8 mouse cellular contexts compared by ENCODE assay signal in genomic region chrX:152769600-152770157, GRCm38 (mm10). TPM values are rescaled to one million over a fixed set of nuclear protein-coding genes. Genes with fewer than 3 reads are reported as not detected.
A peak's percentile ranks its signal among the peaks of the same experiment; 100 is the strongest.
DNase-seq lines count a peak whose midpoint lies in the region; ATAC-seq and TF ChIP-seq lines count a peak whose summit lies in the region.

No protein-coding gene starts in this region.

- peak overlapping the region; percentile 66 for H3K4me2 ChIP-seq in heart, embryonic 14.5 days (ENCODE audit: low read length)
- H3K4me2 ChIP-seq in kidney, embryonic 16.5 days (replicated peaks; ENCODE audit: low read depth, low read length), result peak overlapping the region; percentile 54
- peak overlapping the region; percentile 54 for H3K4me2 ChIP-seq in lung, embryonic 16.5 days (ENCODE audit: low read depth, low read length)

- peak overlapping the region; percentile 78 for H3K9ac ChIP-seq in heart, embryonic 14.5 days (ENCODE audit: low read length)
- peak overlapping the region; percentile 80 for H3K9ac ChIP-seq in kidney, embryonic 16.5 days (replicated peaks; ENCODE audit: low read length)
- H3K9ac ChIP-seq in lung, embryonic 16.5 days (ENCODE audit: low read length), result peak overlapping the region; percentile 77

- peak; percentile 95 for ATAC-seq in heart, embryonic 14.5 days (ENCODE audit: insufficient number of reproducible peaks, insufficient read depth, low FRiP score, low read depth)
- peak; percentile 95 for ATAC-seq in kidney, embryonic 16.5 days (ENCODE audit: low FRiP score, low TSS enrichment)
- peak; percentile 96 for ATAC-seq in lung, embryonic 16.5 days (ENCODE audit: low read depth)

- H3K4me3 ChIP-seq in spleen, adult 2 months (ENCODE audit: extremely low read depth, insufficient read depth, insufficient read length), result peak overlapping the region; percentile 23; the same call in 1 of the 2 replicates
- H3K4me3 ChIP-seq in embryonic fibroblast, embryonic 13.5 days (ENCODE audit: insufficient read depth, low read length), result peak overlapping the region; percentile 83
- peak overlapping the region; percentile 64 to 84 for H3K4me3 ChIP-seq in heart, embryonic 14.5 days (ENCODE audit: control insufficient read depth in 1 of 2, insufficient read depth in 1 of 2, low read depth in 1 of 2, low read length in 2 of 2)
- H3K4me3 ChIP-seq in kidney, embryonic 16.5 days (ENCODE audit: low read length), result peak overlapping the region; percentile 69
- H3K4me3 ChIP-seq in lung, embryonic 16.5 days (ENCODE audit: low read length), result peak overlapping the region; percentile 69

- no peaks in the 10 kb centered on the region for H3K36me3 ChIP-seq in spleen, adult 2 months (ENCODE audit: control insufficient read depth, insufficient read depth, low read length)
- H3K36me3 ChIP-seq in heart, embryonic 14.5 days (ENCODE audit: control insufficient read depth, insufficient read depth, low read length), result no peaks in the 10 kb centered on the region
- H3K36me3 ChIP-seq in kidney, embryonic 16.5 days (ENCODE audit: insufficient read depth, low read length), result no peaks in the 10 kb centered on the region
- H3K36me3 ChIP-seq in lung, embryonic 16.5 days (ENCODE audit: control insufficient read depth, insufficient read depth, low read length), result no peaks in the 10 kb centered on the region

- no peaks in the 10 kb centered on the region for H3K9me3 ChIP-seq in heart, embryonic 14.5 days (ENCODE audit: control insufficient read depth, low read length)
- H3K9me3 ChIP-seq in kidney, embryonic 16.5 days (ENCODE audit: low read length), result no peaks in the 10 kb centered on the region
- no peaks in the 10 kb centered on the region for H3K9me3 ChIP-seq in lung, embryonic 16.5 days (ENCODE audit: control insufficient read depth, low read length)

- no peak overlapping the region for H3K27ac ChIP-seq in spleen, adult 2 months (ENCODE audit: insufficient read depth, low read length)
- H3K27ac ChIP-seq in embryonic fibroblast, embryonic 13.5 days (ENCODE audit: insufficient read depth, low read length), result no peak overlapping the region
- H3K27ac ChIP-seq in heart, embryonic 14.5 days (replicated peaks in 1 of 2; ENCODE audit: control insufficient read depth in 1 of 2, insufficient read depth in 1 of 2, low read depth in 2 of 2, low read length in 2 of 2), result peak overlapping the region; percentile 64 to 71
- H3K27ac ChIP-seq in kidney, embryonic 16.5 days (ENCODE audit: low read length), result peak overlapping the region; percentile 87
- H3K27ac ChIP-seq in lung, embryonic 16.5 days (ENCODE audit: low read length), result peak overlapping the region; percentile 84

- 19% methylated on average over 44 of the region's 48 CpGs for WGBS in spleen, adult 2 months
- 10% methylated on average over 45 of the region's 48 CpGs for WGBS in heart, embryonic 14.5 days
- WGBS in kidney, embryonic 16.5 days, result 10% methylated on average over 47 of the region's 48 CpGs
- WGBS in lung, embryonic 16.5 days, result 12% methylated on average over 45 of the region's 48 CpGs

- no peaks in the 10 kb centered on the region; the same call in 1 of the 2 replicates for H3K27me3 ChIP-seq in spleen, adult 2 months (ENCODE audit: control insufficient read depth, insufficient read depth, low read length)
- H3K27me3 ChIP-seq in heart, embryonic 14.5 days (ENCODE audit: control insufficient read depth, insufficient read depth, low read length), result no peaks in the 10 kb centered on the region
- peaks cover 23% of the 10 kb centered on the region; the same call in 1 of the 2 replicates for H3K27me3 ChIP-seq in kidney, embryonic 16.5 days (ENCODE audit: insufficient read depth, low read length)
- 0 out of 2 replicates have a peak, but pooled peaks cover 3% of the 10 kb centered on the region for H3K27me3 ChIP-seq in lung, embryonic 16.5 days (ENCODE audit: control insufficient read depth, insufficient read depth, low read depth, low read length)

- TF ChIP-seq POLR2A in spleen, adult 2 months (IDR thresholded peaks at IDR 0.05; ENCODE audit: low read depth, low read length), result no peak
- TF ChIP-seq POLR2A in embryonic fibroblast, embryonic 13.5 days (IDR thresholded peaks at IDR 0.05; ENCODE audit: low read depth, low read length), result 0 out of 2 replicates have a peak, but pooled peaks have one; percentile 25

- no peak for DNase-seq in spleen, adult 2 months (ENCODE audit: low read depth in 1 of 2, low spot score in 2 of 2)
- DNase-seq in spleen, adult 12 weeks (ENCODE audit: low spot score), result no peak
- peak; percentile 84 for DNase-seq in retina, postnatal 1 day
- no peak for DNase-seq in cerebellum, adult 9-11 months

- no peak for TF ChIP-seq CTCF in spleen, adult 2 months (IDR thresholded peaks at IDR 0.05; ENCODE audit: extremely low read depth, insufficient read depth, insufficient read length, insufficient replicate concordance)
- TF ChIP-seq CTCF in embryonic fibroblast, embryonic 13.5 days (IDR thresholded peaks at IDR 0.05; ENCODE audit: borderline replicate concordance, insufficient read depth, low read length), result no peak

- H3K4me1 ChIP-seq in spleen, adult 2 months (ENCODE audit: control insufficient read depth, insufficient read depth, insufficient read length), result no peaks in the 10 kb centered on the region
- H3K4me1 ChIP-seq in embryonic fibroblast, embryonic 13.5 days (ENCODE audit: control insufficient read depth, insufficient read depth, low read length), result no peaks in the 10 kb centered on the region
- no peaks in the 10 kb centered on the region; a peak in 1 of 4 replicates for H3K4me1 ChIP-seq in heart, embryonic 14.5 days (ENCODE audit: control insufficient read depth in 2 of 2, insufficient read depth in 2 of 2, low read length in 2 of 2)
- H3K4me1 ChIP-seq in kidney, embryonic 16.5 days (ENCODE audit: insufficient read depth, low read length), result no peaks in the 10 kb centered on the region
- no peaks in the 10 kb centered on the region; the same call in 1 of the 2 replicates for H3K4me1 ChIP-seq in lung, embryonic 16.5 days (replicated peaks; ENCODE audit: control insufficient read depth, insufficient read depth, low read length)

RNA-seq across cellular contexts. Expression of gene Shroom2, which starts 0.4 kb away (rescaled TPM):
- 0.38 and 0.67 TPM in 2 replicates for polyA plus RNA-seq in spleen, adult 2 months (2012; rRNA removed)
- polyA plus RNA-seq in embryonic fibroblast, embryonic 13.5 days (2011; ENCODE audit: insufficient read length, low read depth, missing spikeins), result 3.8 and 4.5 TPM in 2 replicates
- polyA plus RNA-seq in heart, embryonic 14.5 days (2014; fragmentation: Nextera tagmentation; extraction: Ambion mirVana), result 7.3 TPM in 2 replicates
- 6.4 and 6.6 TPM in 2 replicates for polyA plus RNA-seq in kidney, embryonic 16.5 days (2015; fragmentation: Nextera tagmentation; extraction: Ambion mirVana)
- 7.2 and 8.5 TPM in 2 replicates for polyA plus RNA-seq in lung, embryonic 16.5 days (2015; fragmentation: Nextera tagmentation; extraction: Ambion mirVana)

RNA-seq across cellular contexts. Expression of gene Gpr143, which starts 12.0 kb away (rescaled TPM):
- 0.09 TPM in 1 of 2 replicates, not detected in the other for polyA plus RNA-seq in spleen, adult 2 months (2012; rRNA removed)
- not detected in 2 replicates for polyA plus RNA-seq in embryonic fibroblast, embryonic 13.5 days (2011; ENCODE audit: insufficient read length, low read depth, missing spikeins)
- polyA plus RNA-seq in heart, embryonic 14.5 days (2014; fragmentation: Nextera tagmentation; extraction: Ambion mirVana), result 0.50 TPM in 1 of 2 replicates, not detected in the other
- polyA plus RNA-seq in kidney, embryonic 16.5 days (2015; fragmentation: Nextera tagmentation; extraction: Ambion mirVana), result 0.10 TPM in 2 replicates
- polyA plus RNA-seq in lung, embryonic 16.5 days (2015; fragmentation: Nextera tagmentation; extraction: Ambion mirVana), result 0.36 TPM in 1 of 2 replicates, not detected in the other

Comparison
In these comparisons a context has a peak if more than half of its experiments do, and no peak if none do; other contexts are left out.
1. H3K27ac ChIP-seq: peak in heart, embryonic 14.5 days (2 of 2), kidney, embryonic 16.5 days (single experiment) and lung, embryonic 16.5 days (single experiment); none in spleen, adult 2 months (single experiment) and embryonic fibroblast, embryonic 13.5 days (single experiment).
2. H3K4me3 ChIP-seq: peak in every context shown above with its lines; median percentile 83 in embryonic fibroblast, embryonic 13.5 days; 74 in heart, embryonic 14.5 days; 69 in kidney, embryonic 16.5 days; 69 in lung, embryonic 16.5 days; 23 in spleen, adult 2 months.
3. Peak in every context shown above with its lines, with median percentiles within 50 percentile points of each other: ATAC-seq, H3K4me2 ChIP-seq and H3K9ac ChIP-seq.